Mouse (Mus musculus): Measurements from ENCODE around the gene Ikbkg.
"Not testable (repeated sequence)": the region's sequence is repeated elsewhere in the genome, so short reads cannot be mapped to it uniquely, and the experiment has no call there.

The Ikbkg gene

GRCm38 (mm10) chrX:74451157-74451912 is 58.2 kb downstream of the Ikbkg start:
- no peak for DNase-seq (ENCODE audit: low spot score)

DNA sequence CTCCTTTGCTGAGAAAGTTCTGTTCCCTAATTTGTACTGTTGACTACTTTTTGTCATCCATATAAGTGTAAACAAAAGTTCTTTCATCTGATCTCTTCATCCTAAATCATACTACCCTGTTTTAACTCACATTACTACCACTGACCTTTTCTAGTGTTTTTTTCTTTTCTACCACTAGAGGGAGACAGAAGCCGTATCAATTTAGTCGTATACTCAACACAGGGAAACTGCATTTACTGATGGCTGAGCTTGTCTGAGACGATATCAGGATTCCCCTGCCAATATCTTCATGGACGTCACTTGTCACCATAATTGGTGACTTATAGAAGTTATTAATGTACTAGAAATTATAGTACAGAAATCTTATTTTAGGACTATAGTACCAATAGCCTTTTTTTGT is 59.7 kb downstream of the Ikbkg start:
- no peak for DNase-seq (ENCODE audit: low spot score)

- DNase-seq (ENCODE audit: low spot score) = not testable (repeated sequence)
Observed at GRCm38 (mm10) chrX:74481349-74481885, 88.3 kb downstream of the Ikbkg start, which contains the start of gene Gm6880. Gene Gm6880, minus strand, starts transcription at chrX:74481399.

DNA sequence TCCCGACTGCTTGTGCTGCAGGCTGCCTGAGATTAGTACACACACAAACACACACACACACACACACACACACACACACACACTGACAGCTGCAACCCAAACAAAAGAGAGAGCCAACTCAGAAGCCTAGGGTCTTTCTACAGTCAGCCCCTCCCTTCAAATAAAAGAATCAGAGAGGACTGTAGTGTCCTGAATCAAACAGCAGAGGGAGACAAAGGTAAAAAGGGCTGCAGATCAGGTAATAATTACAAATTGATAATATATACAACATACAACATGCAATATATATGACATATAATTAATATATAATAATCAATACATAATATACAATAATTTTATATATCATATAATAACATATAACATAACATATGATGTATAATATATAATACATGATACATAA is 104.0 kb downstream of the Ikbkg start:
- no peak for DNase-seq (ENCODE audit: low spot score)

Measured in layer of hippocampus, adult 11-12 months (tissue).